Mouse (Mus musculus): Measurements from ENCODE around the gene Mpp6.

Gene Mpp6

GRCm38 (mm10) chr6:50240437-50240836 is 130.4 kb downstream of the Mpp6 start:
- H3K4me3 ChIP-seq (replicated peaks; ENCODE audit: low read length): no peak overlapping the region
- H3K27me3 ChIP-seq (ENCODE audit: insufficient read depth, low read length): no peaks in the 10 kb centered on the region
- H3K36me3 ChIP-seq (ENCODE audit: insufficient read depth, low read length): no peaks in the 10 kb centered on the region
- peaks cover 4% of the 10 kb centered on the region; the same call in 1 of the 2 replicates for H3K4me1 ChIP-seq (replicated peaks; ENCODE audit: low read depth, low read length)
- no peak for TF ChIP-seq NANOG (IDR thresholded peaks at IDR 0.05; ENCODE audit: borderline replicate concordance, low read length)
- no peak for TF ChIP-seq POU5F1 (IDR thresholded peaks at IDR 0.05; ENCODE audit: borderline replicate concordance, low read length)
- no peak for TF ChIP-seq CTCF (conservative IDR thresholded peaks at IDR 0.05; ENCODE audit: low read length)
- no peaks in the 10 kb centered on the region for H3K9me3 ChIP-seq (ENCODE audit: low read length)

DNA sequence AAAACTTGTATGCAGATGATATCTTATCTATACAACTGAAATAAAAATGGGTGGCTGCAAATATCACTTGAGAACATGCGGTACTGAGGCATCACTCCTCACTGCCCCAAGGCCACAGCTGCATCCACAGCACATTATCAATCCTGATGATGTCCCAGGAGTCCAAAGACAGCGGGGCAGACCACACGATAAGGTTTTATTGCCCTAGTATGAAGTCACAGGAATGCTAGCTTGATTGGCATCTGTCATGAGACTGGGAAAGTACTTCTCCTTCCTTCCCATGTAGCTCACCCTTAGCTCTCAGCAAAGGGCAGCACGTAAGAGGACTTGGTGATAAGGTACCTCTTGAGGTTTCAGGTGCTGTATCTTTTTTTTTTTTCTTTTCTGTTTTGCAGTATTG is 134.1 kb downstream of the Mpp6 start:
- no peak for TF ChIP-seq CTCF (conservative IDR thresholded peaks at IDR 0.05; ENCODE audit: low read length)
- Histone ChIP-seq H3K36me3 (ENCODE audit: insufficient read depth, low read length) (no peaks in the 10 kb centered on the region), H3K9me3 (ENCODE audit: low read length) (no peaks in the 10 kb centered on the region), H3K4me3 (replicated peaks; ENCODE audit: low read length) (no peak overlapping the region), H3K4me1 (replicated peaks; ENCODE audit: low read depth, low read length) (peaks cover 4% of the 10 kb centered on the region; the same call in 1 of the 2 replicates), H3K27me3 (ENCODE audit: insufficient read depth, low read length) (no peaks in the 10 kb centered on the region)

GRCm38 (mm10) chr6:50244967-50245366 is 134.9 kb downstream of the Mpp6 start:
- TF ChIP-seq NANOG (IDR thresholded peaks at IDR 0.05; ENCODE audit: borderline replicate concordance, low read length): no peak
- no peak for TF ChIP-seq POU5F1 (IDR thresholded peaks at IDR 0.05; ENCODE audit: borderline replicate concordance, low read length)
- no peak for TF ChIP-seq CTCF (conservative IDR thresholded peaks at IDR 0.05; ENCODE audit: low read length)

GRCm38 (mm10) chr6:50247356-50247755 is 137.3 kb downstream of the Mpp6 start:
- no peaks in the 10 kb centered on the region for H3K9me3 ChIP-seq (ENCODE audit: low read length)
- no peaks in the 10 kb centered on the region for H3K4me1 ChIP-seq (replicated peaks; ENCODE audit: low read depth, low read length)
- no peaks in the 10 kb centered on the region for H3K36me3 ChIP-seq (ENCODE audit: insufficient read depth, low read length)
- no peaks in the 10 kb centered on the region for H3K27me3 ChIP-seq (ENCODE audit: insufficient read depth, low read length)
- no peak overlapping the region for H3K4me3 ChIP-seq (replicated peaks; ENCODE audit: low read length)
- no peak for TF ChIP-seq POU5F1 (IDR thresholded peaks at IDR 0.05; ENCODE audit: borderline replicate concordance, low read length)
- TF ChIP-seq NANOG (IDR thresholded peaks at IDR 0.05; ENCODE audit: borderline replicate concordance, low read length): no peak
- TF ChIP-seq CTCF (conservative IDR thresholded peaks at IDR 0.05; ENCODE audit: low read length): no peak

More at GRCm38 (mm10) chr6:50244967-50245366, 134.9 kb downstream of the Mpp6 start:
- H3K4me1 ChIP-seq (replicated peaks; ENCODE audit: low read depth, low read length): peaks cover 4% of the 10 kb centered on the region; the same call in 1 of the 2 replicates
- no peaks in the 10 kb centered on the region for H3K27me3 ChIP-seq (ENCODE audit: insufficient read depth, low read length)
- no peak overlapping the region for H3K4me3 ChIP-seq (replicated peaks; ENCODE audit: low read length)
- H3K36me3 ChIP-seq (ENCODE audit: insufficient read depth, low read length): no peaks in the 10 kb centered on the region
- H3K9me3 ChIP-seq (ENCODE audit: low read length): no peaks in the 10 kb centered on the region

GRCm38 (mm10) chr6:50247791-50248190 is 137.8 kb downstream of the Mpp6 start:
- Histone ChIP-seq H3K4me1 (replicated peaks; ENCODE audit: low read depth, low read length) (no peaks in the 10 kb centered on the region), H3K9me3 (ENCODE audit: low read length) (no peaks in the 10 kb centered on the region), H3K27me3 (ENCODE audit: insufficient read depth, low read length) (no peaks in the 10 kb centered on the region), H3K4me3 (replicated peaks; ENCODE audit: low read length) (no peak overlapping the region), H3K36me3 (ENCODE audit: insufficient read depth, low read length) (no peaks in the 10 kb centered on the region)
- TF ChIP-seq CTCF (conservative IDR thresholded peaks at IDR 0.05; ENCODE audit: low read length) (no peak), NANOG (IDR thresholded peaks at IDR 0.05; ENCODE audit: borderline replicate concordance, low read length) (no peak), POU5F1 (IDR thresholded peaks at IDR 0.05; ENCODE audit: borderline replicate concordance, low read length) (no peak)
